In the genomic region with DNA sequence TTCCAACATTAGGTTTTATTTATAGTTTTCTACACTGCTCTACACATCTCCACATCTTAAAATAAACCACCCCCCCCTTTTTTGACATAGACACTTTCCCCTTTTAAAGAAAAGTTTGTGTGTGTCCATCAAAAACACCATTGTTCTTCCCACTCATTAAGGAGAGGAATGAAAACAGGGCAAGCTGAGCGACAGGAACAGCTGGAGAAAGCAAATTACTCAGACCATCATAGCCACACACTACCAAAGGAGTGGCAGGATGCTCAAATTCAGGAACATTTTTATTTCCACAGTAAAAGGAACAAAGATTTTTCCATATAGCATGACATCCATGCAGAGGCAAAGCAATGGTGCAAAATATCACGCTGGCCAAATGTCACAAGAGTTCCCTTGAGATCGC, we compare ENCODE assay signal across 20 mouse cellular contexts.
DNase-seq lines count a peak whose midpoint lies in the region; ATAC-seq lines count a peak whose summit lies in the region.
"Had no signal": no experiment of that assay in that cellular context is flagged by ENCODE, and none has a peak within 500 bp of the region (broad histone marks: within the 10 kb centered on the region; RNA-seq: fewer than 3 reads in every experiment).

No protein-coding gene starts in this region.

- 80% methylated on average over 3 of the region's 3 CpGs for WGBS in embryonic facial prominence, embryonic 14.5 days
- WGBS in embryonic facial prominence, embryonic 10.5 days = 84% methylated on average over 3 of the region's 3 CpGs

- H3K4me1 ChIP-seq in embryonic facial prominence, embryonic 14.5 days (ENCODE audit: control insufficient read depth, insufficient read depth, low read length) = no peaks in the 10 kb centered on the region; the same call in 1 of the 2 replicates
- no peaks in the 10 kb centered on the region for H3K4me1 ChIP-seq in embryonic facial prominence, embryonic 10.5 days
- H3K4me1 ChIP-seq: embryonic facial prominence, embryonic 13.5 days had no signal

- no peaks in the 10 kb centered on the region for H3K27me3 ChIP-seq in embryonic facial prominence, embryonic 14.5 days (replicated peaks; ENCODE audit: control insufficient read depth, insufficient read depth, low read length)
- no peaks in the 10 kb centered on the region for H3K27me3 ChIP-seq in embryonic facial prominence, embryonic 10.5 days (replicated peaks; ENCODE audit: low read depth, poor library complexity, severe bottlenecking)
- H3K27me3 ChIP-seq: embryonic facial prominence, embryonic 13.5 days; forebrain, embryonic 13.5 days; forebrain, embryonic 15.5 days had no signal

- H3K9ac ChIP-seq in embryonic facial prominence, embryonic 14.5 days (ENCODE audit: low read depth, low read length) = no peak overlapping the region
- H3K9ac ChIP-seq: embryonic facial prominence, embryonic 13.5 days; forebrain, embryonic 13.5 days; forebrain, embryonic 15.5 days; forebrain, postnatal 0 days had no signal

- DNase-seq in embryonic facial prominence, embryonic 14.5 days (ENCODE audit: low spot score) = peak; percentile 40
- no peak for DNase-seq in embryonic facial prominence, embryonic 10.5 days (ENCODE audit: low spot score)
- peak; percentile 3 for DNase-seq in heart, adult 11 months
- DNase-seq in heart, postnatal 14 days = no peak
- no peak for DNase-seq in embryo, embryonic 9.5 days (ENCODE audit: extremely low spot score)
- DNase-seq: adrenal gland, adult 2 months; adrenal gland, postnatal 10 days; adrenal gland, postnatal 25 days; B cell, adult 2 months; cerebellum, adult 11 months; cerebellum, adult 18-20 months; cerebellum, adult 8-10 months; cerebellum, adult 9-11 months; cerebellum, postnatal 14 days; cerebellum, postnatal 36 days; embryo, embryonic 11 days; forebrain, postnatal 0 days had no signal

- no peaks in the 10 kb centered on the region for H3K9me3 ChIP-seq in embryonic facial prominence, embryonic 14.5 days (ENCODE audit: control insufficient read depth, low read length)
- no peaks in the 10 kb centered on the region for H3K9me3 ChIP-seq in embryonic facial prominence, embryonic 10.5 days
- H3K9me3 ChIP-seq: embryonic facial prominence, embryonic 13.5 days; forebrain, embryonic 13.5 days; forebrain, embryonic 15.5 days had no signal

- no peak overlapping the region for H3K4me3 ChIP-seq in embryonic facial prominence, embryonic 14.5 days (ENCODE audit: low read depth, low read length)
- no peak overlapping the region for H3K4me3 ChIP-seq in embryonic facial prominence, embryonic 10.5 days
- H3K4me3 ChIP-seq: embryonic facial prominence, embryonic 13.5 days; forebrain, embryonic 13.5 days; forebrain, embryonic 15.5 days had no signal

- H3K4me2 ChIP-seq in embryonic facial prominence, embryonic 14.5 days (ENCODE audit: low read depth, low read length) = no peak overlapping the region
- H3K4me2 ChIP-seq: embryonic facial prominence, embryonic 13.5 days; forebrain, embryonic 13.5 days; forebrain, embryonic 15.5 days had no signal

- no peak overlapping the region for H3K27ac ChIP-seq in embryonic facial prominence, embryonic 14.5 days (replicated peaks; ENCODE audit: low read depth, low read length)
- H3K27ac ChIP-seq in embryonic facial prominence, embryonic 10.5 days (replicated peaks) = no peak overlapping the region
- H3K27ac ChIP-seq: embryonic facial prominence, embryonic 13.5 days; forebrain, embryonic 13.5 days; forebrain, embryonic 15.5 days had no signal

- no peaks in the 10 kb centered on the region for H3K36me3 ChIP-seq in embryonic facial prominence, embryonic 14.5 days (ENCODE audit: control insufficient read depth, insufficient read depth, low read length)
- H3K36me3 ChIP-seq in embryonic facial prominence, embryonic 10.5 days (replicated peaks) = peaks cover 6% of the 10 kb centered on the region; the same call in 1 of the 2 replicates

- intact Hi-C loops in heart, postnatal 14 days (cut with DNase I) = no loop called here

- ATAC-seq in embryonic facial prominence, embryonic 14.5 days (ENCODE audit: low read depth) = no peak
- ATAC-seq: forebrain, embryonic 13.5 days; forebrain, embryonic 15.5 days; forebrain, postnatal 0 days had no signal

Comparison
In these comparisons a context has a peak if more than half of its experiments do, and no peak if none do; other contexts are left out.
1. DNase-seq: peak in embryonic facial prominence, embryonic 14.5 days (single experiment) and heart, adult 11 months (single experiment); none in embryonic facial prominence, embryonic 10.5 days (single experiment), heart, postnatal 14 days (0 of 2) and embryo, embryonic 9.5 days (single experiment).